Mouse (Mus musculus) neural tube, postnatal 0 days (tissue): Measurements from ENCODE around the gene Zfp748. TPM values are rescaled to one million over a fixed set of nuclear protein-coding genes. Genes with fewer than 3 reads are reported as not detected.

Experiments
- polyA plus RNA-seq: library from polyadenylated mRNA; unstranded; fragments of >200 nt; fragmentation: Nextera tagmentation; extraction: Ambion mirVana; gene quantifications from 2 replicates; pipeline ENCODE4 v1.2.1, GENCODE M21; 2015

Zfp748 gene
- 6.0 and 8.2 TPM in 2 replicates for polyA plus RNA-seq

DNA sequence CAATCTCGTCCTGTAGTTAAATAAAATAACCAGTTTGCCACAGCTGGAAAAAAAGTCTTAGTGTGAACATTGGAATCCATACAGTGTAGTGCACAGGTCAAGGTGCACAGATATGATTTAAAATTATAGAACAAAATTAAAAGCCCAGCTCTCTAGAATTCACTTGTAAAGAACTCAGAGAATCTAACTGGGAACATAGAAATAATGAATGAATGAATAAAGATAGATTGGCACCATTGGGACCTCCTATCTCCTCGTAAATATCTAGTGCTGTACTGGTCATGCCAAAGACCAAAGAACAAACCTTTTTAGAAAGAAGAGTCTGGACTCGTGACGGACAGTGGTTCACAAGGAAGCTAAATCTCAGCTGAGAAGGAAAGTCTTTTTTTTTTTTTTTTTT lies at the start of gene Zfp748:
Zfp748 (minus strand) TSS at position 101 of the 400 bp plus-strand sequence.

DNA sequence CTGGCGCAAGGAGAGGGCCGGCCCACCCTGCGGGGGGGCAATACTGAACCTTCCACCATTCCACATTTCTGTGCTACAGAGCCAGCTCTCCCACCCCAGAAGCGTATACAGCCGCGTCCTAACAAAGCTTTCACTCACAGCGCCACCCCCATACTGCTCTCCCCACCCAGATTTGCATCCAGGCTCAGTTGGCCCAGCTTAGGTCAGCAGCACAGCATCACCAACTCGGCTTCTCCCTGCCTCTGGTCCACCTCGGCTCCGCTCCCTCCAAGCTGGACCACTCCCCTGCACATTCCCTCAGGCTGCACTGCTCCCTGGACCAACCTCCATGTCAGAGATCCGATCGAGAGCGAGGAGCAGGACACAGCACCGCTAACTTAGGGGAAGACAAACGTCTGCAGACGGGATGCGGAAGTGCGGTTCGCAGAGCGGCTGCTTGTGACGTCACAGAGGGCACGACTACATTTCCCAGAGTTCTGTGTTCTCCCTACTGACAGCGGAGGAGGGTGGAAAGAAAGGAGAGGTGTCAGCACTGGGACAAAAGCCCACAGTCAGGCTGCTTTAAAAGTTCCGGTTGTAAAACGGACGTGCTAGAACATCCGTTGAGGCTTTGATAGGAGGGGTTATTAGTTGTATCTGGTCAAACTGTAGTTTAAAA lies 27.7 kb downstream of the Zfp748 start, which contains the start of the genes Gm26965 and Zfp87:
Gm26965 (minus strand) TSS at position 399 of the 658 bp plus-strand sequence.
Zfp87 (minus strand) TSS at position 425 of the 658 bp plus-strand sequence.

DNA sequence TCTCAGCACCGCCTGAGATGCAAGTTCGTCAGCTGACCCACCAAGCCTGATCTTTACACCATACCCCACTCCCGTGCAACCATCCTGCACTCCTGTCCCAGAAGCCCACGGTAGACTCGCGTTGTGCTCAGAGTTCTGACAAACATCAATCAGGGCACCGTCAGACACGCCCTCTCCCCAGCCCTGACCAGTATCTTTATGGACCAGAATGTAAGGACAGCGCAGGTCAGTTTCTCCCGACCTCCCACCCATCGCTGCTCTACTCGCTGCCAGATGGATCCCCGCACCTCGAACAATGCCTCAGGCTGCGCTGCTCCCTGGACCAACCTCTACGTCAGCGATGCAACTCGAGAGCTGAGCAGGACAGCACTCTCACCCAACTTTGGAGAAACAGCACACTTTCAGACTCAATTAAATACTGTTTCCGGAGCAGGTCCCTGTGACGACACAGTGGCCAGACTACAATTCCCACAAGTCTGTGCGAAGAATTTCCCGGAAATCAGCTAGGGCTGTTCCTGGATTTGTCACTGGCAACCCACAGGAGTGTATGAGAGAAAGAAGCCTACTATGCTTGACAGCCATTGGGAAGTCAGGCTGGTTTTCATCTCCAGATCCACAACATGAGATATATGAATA lies 53.4 kb downstream of the Zfp748 start, which contains the start of gene Zfp58:
Zfp58 (minus strand) TSS at position 472 of the 636 bp plus-strand sequence.

Other genes starting within 250 kb of the Zfp748 start
- gene Zfp457, start 247.3 kb downstream of the Zfp748 start, polyA plus RNA-seq: 0.39 and 1.1 TPM in 2 replicates
- 1.0 TPM in 2 replicates for gene Zfp595, start 221.3 kb downstream of the Zfp748 start, polyA plus RNA-seq
- not detected in 2 replicates for gene Gm28044, start 193.3 kb downstream of the Zfp748 start, polyA plus RNA-seq
- gene Zfp953, start 193.2 kb downstream of the Zfp748 start, polyA plus RNA-seq: 0.37 and 0.43 TPM in 2 replicates
- gene Gm28041, start 178.1 kb downstream of the Zfp748 start, polyA plus RNA-seq: not detected in 2 replicates
- 0.41 and 0.58 TPM in 2 replicates for gene Zfp456, start 178.0 kb downstream of the Zfp748 start, polyA plus RNA-seq
- 2.1 and 3.8 TPM in 2 replicates for gene Zfp429, start 154.0 kb downstream of the Zfp748 start, polyA plus RNA-seq
- 0.99 and 1.4 TPM in 2 replicates for gene Zfp459, start 132.4 kb downstream of the Zfp748 start, polyA plus RNA-seq
- gene Zfp874a, start 102.2 kb downstream of the Zfp748 start, polyA plus RNA-seq: 4.7 and 5.3 TPM in 2 replicates
- 2.3 and 2.6 TPM in 2 replicates for gene Zfp874b, start 69.6 kb downstream of the Zfp748 start, polyA plus RNA-seq
- 6.5 TPM in 2 replicates for gene Zfp58, start 53.3 kb downstream of the Zfp748 start, polyA plus RNA-seq
- not detected in 2 replicates for gene Gm26965, start 27.7 kb downstream of the Zfp748 start, polyA plus RNA-seq
- 32.4 and 37.9 TPM in 2 replicates for gene Zfp87, start 27.7 kb downstream of the Zfp748 start, polyA plus RNA-seq
- 3.1 and 3.9 TPM in 2 replicates for gene Zfp729b, start 55.9 kb upstream of the Zfp748 start, polyA plus RNA-seq
- 0.69 and 3.1 TPM in 2 replicates for gene Gm49345, start 83.9 kb upstream of the Zfp748 start, polyA plus RNA-seq
- 2.5 and 2.8 TPM in 2 replicates for gene Zfp729a, start 84.0 kb upstream of the Zfp748 start, polyA plus RNA-seq
- gene Zfp738, start 133.2 kb upstream of the Zfp748 start, polyA plus RNA-seq: 8.7 and 12.2 TPM in 2 replicates
- 5.2 and 5.8 TPM in 2 replicates for gene Zfp65, start 175.3 kb upstream of the Zfp748 start, polyA plus RNA-seq
- gene Zfp85, start 201.4 kb upstream of the Zfp748 start, polyA plus RNA-seq: 5.1 TPM in 2 replicates
- gene Zfp493, start 225.9 kb upstream of the Zfp748 start, polyA plus RNA-seq: 1.7 and 2.0 TPM in 2 replicates